Mouse (Mus musculus) liver, adult 2 months (tissue): ENCODE measurements around the gene Podnl1.

Experiments
- CTCF ChIP-seq: fragments of 200-500 bp; IDR thresholded peaks from 2 replicates; pipeline ENCODE4 v1.5.1; 2011; ENCODE audit warnings: low read depth, low read length, control low read depth
- POLR2A ChIP-seq: fragments of 200-500 bp; IDR thresholded peaks from 2 replicates; pipeline ENCODE4 v1.6.1; 2011; ENCODE audit warnings: low read length, control low read depth; ENCODE audit not compliant: insufficient read depth; ENCODE audit errors: extremely low read depth

GRCm38 (mm10) chr8:84098376-84098775 lies 27.4 kb upstream of the Podnl1 start:
- no peak for TF ChIP-seq CTCF
- no peak for TF ChIP-seq POLR2A
